Mouse (Mus musculus) lung, embryonic 14.5 days (tissue): Measurements from ENCODE around the gene Ralgapa1. TPM values are rescaled to one million over a fixed set of nuclear protein-coding genes. Genes with fewer than 3 reads are reported as not detected.

Experiments
- ATAC-seq: fragments of 200-750 bp; cut with Nextera tagmentation; 2 replicates; pipeline ENCODE4 v1.8.0; 2017; ENCODE audit warnings: mild to moderate bottlenecking, moderate TSS enrichment, moderate library complexity; ENCODE audit not compliant: insufficient read depth
- DNase-seq: peaks from one replicate; pipeline ENCODE4 v3.0.0-alpha.2; 2015
- H3K27ac ChIP-seq: fragments of 300-500 bp; sonication (generic); 2 replicates; pipeline ENCODE4 v1.5.1; 2014; ENCODE audit warnings: low read depth, mild to moderate bottlenecking, moderate library complexity
- H3K27me3 ChIP-seq: fragments of 300-500 bp; sonication (generic); 2 replicates; pipeline ENCODE4 v1.6.1; 2014; ENCODE audit warnings: low read length, control low read depth; ENCODE audit not compliant: insufficient read depth
- H3K36me3 ChIP-seq: fragments of 300-500 bp; sonication (generic); 2 replicates; pipeline ENCODE4 v1.6.1; 2014; ENCODE audit warnings: control low read depth; ENCODE audit not compliant: insufficient read depth
- H3K4me1 ChIP-seq: fragments of 300-500 bp; sonication (generic); 2 replicates; pipeline ENCODE4 v1.6.1; 2014; ENCODE audit warnings: antibody characterized with exemption, control low read depth; ENCODE audit not compliant: insufficient read depth
- H3K4me2 ChIP-seq: fragments of 300-500 bp; sonication (generic); 2 replicates; pipeline ENCODE4 v1.6.1; 2014; ENCODE audit warnings: mild to moderate bottlenecking
- H3K4me3 ChIP-seq: fragments of 300-500 bp; sonication (generic); 2 replicates; pipeline ENCODE4 v1.5.1; 2014; ENCODE audit warnings: low read depth, low read length
- H3K9ac ChIP-seq: fragments of 300-500 bp; sonication (generic); 2 replicates; pipeline ENCODE4 v1.6.1; 2014
- H3K9me3 ChIP-seq: fragments of 300-500 bp; sonication (generic); 2 replicates; pipeline ENCODE4 v1.6.1; 2016; ENCODE audit warnings: low read depth, low read length, control low read depth
- CTCF ChIP-seq: IDR thresholded peaks from 2 replicates; pipeline ENCODE4 v1.5.1; 2016; ENCODE audit warnings: antibody characterized with exemption, low read depth
- WGBS: fragments of 180-500 bp; shearing (Covaris S2); extraction: QIAGEN DNeasy Blood & Tissue Kit; methylation state at CpG from one replicate; pipeline ENCODE4 v1.1.7; 2014; 5-methylcytosine and 5-hydroxymethylcytosine counted together
- polyA plus RNA-seq: library from polyadenylated mRNA; unstranded; fragments of >200 nt; fragmentation: Nextera tagmentation; extraction: Ambion mirVana; gene quantifications from 2 replicates; pipeline ENCODE4 v1.2.1, GENCODE M21; 2014

Ralgapa1 gene
- polyA plus RNA-seq, 1 experiment from 2014 or later = 20.4 TPM

- Histone ChIP-seq H3K4me1 (no peaks in the 10 kb centered on the region), H3K4me2 (no peak overlapping the region), H3K9ac (no peak overlapping the region), H3K9me3 (no peaks in the 10 kb centered on the region), H3K27ac (no peak overlapping the region), H3K36me3 (no peaks in the 10 kb centered on the region), H3K4me3 (no peak overlapping the region), H3K27me3 (no peaks in the 10 kb centered on the region)
- DNase-seq = no peak
- ATAC-seq = no peak
- TF ChIP-seq CTCF = no peak
Measured at GRCm38 (mm10) chr12:55832961-55833360, 12.0 kb upstream of the Ralgapa1 start.

DNA sequence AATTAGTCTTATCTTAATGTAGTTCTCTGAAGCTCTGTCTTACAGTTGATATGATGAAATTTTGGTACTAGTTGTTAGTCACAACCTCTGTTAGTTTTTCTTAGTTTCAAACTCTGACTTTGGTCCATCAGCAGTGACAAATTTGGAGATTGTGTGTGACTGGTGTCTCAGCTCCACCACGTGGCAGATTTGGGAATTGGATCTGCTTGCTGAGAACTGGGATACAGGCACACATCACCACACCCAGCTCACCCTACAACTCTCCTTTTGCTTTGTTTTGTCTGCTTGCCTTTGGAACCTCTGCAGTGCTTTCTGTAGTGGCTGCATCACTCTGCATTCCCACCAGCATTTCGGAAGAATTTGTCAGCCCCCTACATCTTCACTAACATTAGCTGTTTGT, 10.1 kb upstream of the Ralgapa1 start:
- 23% methylated on average over 2 of the region's 2 CpGs for WGBS

GRCm38 (mm10) chr12:55825537-55825936, 4.6 kb upstream of the Ralgapa1 start:
- no peak for DNase-seq
- no peak overlapping the region for H3K4me2 ChIP-seq
- H3K9me3 ChIP-seq = no peaks in the 10 kb centered on the region
- no peak overlapping the region for H3K27ac ChIP-seq
- H3K9ac ChIP-seq = no peak overlapping the region
- peak; percentile 15; the same call in 1 of the 2 replicates for TF ChIP-seq CTCF
- H3K36me3 ChIP-seq = no peaks in the 10 kb centered on the region
- 77% methylated on average over 2 of the region's 2 CpGs for WGBS
- no peaks in the 10 kb centered on the region for H3K4me1 ChIP-seq
- no peak overlapping the region for H3K4me3 ChIP-seq
- no peak for ATAC-seq
- no peaks in the 10 kb centered on the region for H3K27me3 ChIP-seq

More for the DNA sequence above, 10.1 kb upstream of the Ralgapa1 start:
- no peak overlapping the region for H3K9ac ChIP-seq
- no peak overlapping the region for H3K27ac ChIP-seq
- no peaks in the 10 kb centered on the region for H3K36me3 ChIP-seq
- H3K9me3 ChIP-seq = no peaks in the 10 kb centered on the region
- no peaks in the 10 kb centered on the region for H3K27me3 ChIP-seq
- DNase-seq (peak; percentile 88), ATAC-seq (no peak)
- no peaks in the 10 kb centered on the region for H3K4me1 ChIP-seq
- H3K4me3 ChIP-seq = no peak overlapping the region
- peak; percentile 85 for TF ChIP-seq CTCF
- H3K4me2 ChIP-seq = no peak overlapping the region

DNA sequence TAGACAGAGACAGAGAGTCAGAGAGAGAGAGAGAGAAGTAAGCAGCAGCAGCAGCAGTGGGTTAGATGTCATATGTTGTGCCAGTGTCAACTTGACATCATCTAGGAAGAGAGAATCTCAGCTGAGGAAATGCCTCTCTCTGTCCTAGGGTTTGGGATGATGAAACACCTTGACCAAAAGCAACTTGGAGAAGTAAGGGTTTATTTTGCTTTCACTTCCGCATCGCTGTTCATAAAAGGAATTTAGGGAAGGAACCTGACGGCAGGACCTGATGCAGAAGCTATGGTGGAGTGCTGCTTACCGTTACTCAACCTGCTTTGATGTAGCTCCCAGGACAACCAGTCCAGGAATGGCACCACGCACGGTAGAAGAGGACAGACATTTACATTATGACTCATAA, 3.1 kb upstream of the Ralgapa1 start:
- no peaks in the 10 kb centered on the region for H3K9me3 ChIP-seq
- 81% methylated on average over 6 of the region's 6 CpGs for WGBS
- no peaks in the 10 kb centered on the region for H3K27me3 ChIP-seq
- H3K4me3 ChIP-seq = no peak overlapping the region
- no peak for DNase-seq
- TF ChIP-seq CTCF = no peak
- H3K36me3 ChIP-seq = no peaks in the 10 kb centered on the region
- no peak overlapping the region for H3K27ac ChIP-seq
- H3K4me1 ChIP-seq = no peaks in the 10 kb centered on the region
- H3K9ac ChIP-seq = no peak overlapping the region
- ATAC-seq = no peak
- H3K4me2 ChIP-seq = no peak overlapping the region

- no peaks in the 10 kb centered on the region for H3K4me1 ChIP-seq
- ATAC-seq (peak; percentile 16), DNase-seq (peak; percentile 55)
- no peaks in the 10 kb centered on the region for H3K27me3 ChIP-seq
- H3K27ac ChIP-seq = peak overlapping the region; percentile 93
- peak overlapping the region; percentile 84 for H3K4me3 ChIP-seq
- no peaks in the 10 kb centered on the region for H3K36me3 ChIP-seq
- H3K4me2 ChIP-seq = peak overlapping the region; percentile 74
- no peaks in the 10 kb centered on the region for H3K9me3 ChIP-seq
- H3K9ac ChIP-seq = peak overlapping the region; percentile 91
- TF ChIP-seq CTCF = no peak
- 1% methylated on average over 35 of the region's 35 CpGs for WGBS
Measured at GRCm38 (mm10) chr12:55820119-55820660, 777 bp downstream of the Ralgapa1 start.

GRCm38 (mm10) chr12:55816488-55816887, 4.5 kb downstream of the Ralgapa1 start:
- Histone ChIP-seq H3K9ac (no peak overlapping the region), H3K4me2 (no peak overlapping the region), H3K27me3 (no peaks in the 10 kb centered on the region), H3K9me3 (no peaks in the 10 kb centered on the region), H3K27ac (no peak overlapping the region), H3K36me3 (no peaks in the 10 kb centered on the region), H3K4me3 (no peak overlapping the region), H3K4me1 (no peaks in the 10 kb centered on the region)
- ATAC-seq (no peak), DNase-seq (no peak)
- 92% methylated on average over 5 of the region's 5 CpGs for WGBS
- TF ChIP-seq CTCF = no peak

DNA sequence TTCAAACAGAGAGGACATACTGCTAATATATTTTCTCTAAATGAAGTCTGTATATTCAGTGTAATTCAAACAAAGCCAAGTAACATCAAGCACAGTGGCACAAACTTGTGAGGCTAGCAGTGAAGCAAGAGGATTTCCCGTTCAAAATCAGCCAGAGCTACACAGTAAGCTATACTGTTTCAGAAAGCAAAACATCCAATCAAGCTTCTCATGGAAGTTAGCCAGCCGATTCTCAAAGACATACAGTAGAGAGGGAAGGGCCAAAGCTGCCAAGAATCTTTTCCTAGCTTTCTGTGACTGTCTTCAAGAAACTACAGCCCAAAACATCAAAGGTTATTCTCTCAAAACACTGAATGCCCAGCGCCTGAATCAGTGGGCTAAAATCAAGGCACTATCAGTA, 15.9 kb downstream of the Ralgapa1 start:
- no peaks in the 10 kb centered on the region for H3K4me1 ChIP-seq
- DNase-seq (peak; percentile 79), ATAC-seq (peak; percentile 14; the same call in 1 of the 2 replicates)
- H3K27ac ChIP-seq = peak overlapping the region; percentile 43; the same call in 1 of the 2 replicates
- H3K9me3 ChIP-seq = no peaks in the 10 kb centered on the region
- no peaks in the 10 kb centered on the region for H3K27me3 ChIP-seq
- H3K4me3 ChIP-seq = no peak overlapping the region
- H3K36me3 ChIP-seq = no peaks in the 10 kb centered on the region
- WGBS = 37% methylated on average over 3 of the region's 3 CpGs
- TF ChIP-seq CTCF = no peak
- no peak overlapping the region for H3K9ac ChIP-seq
- H3K4me2 ChIP-seq = no peak overlapping the region
